Mouse (Mus musculus) intestine, embryonic 15.5 days (tissue): ENCODE data around the gene Shmt2. TPM values are rescaled to one million over a fixed set of nuclear protein-coding genes. Genes with fewer than 3 reads are reported as not detected.

Source experiments
- ATAC-seq: fragments of 200-750 bp; cut with Nextera tagmentation; 2 replicates; pipeline ENCODE4 v1.8.0; 2017; ENCODE audit warnings: moderate TSS enrichment, moderate library complexity
- H3K27ac ChIP-seq: fragments of 300-500 bp; sonication (generic); 2 replicates; pipeline ENCODE4 v1.5.1; 2015; ENCODE audit warnings: mild to moderate bottlenecking, inconsistent platforms
- H3K27me3 ChIP-seq: fragments of 300-500 bp; sonication (generic); replicated peaks from 2 replicates; pipeline ENCODE4 v1.6.1; 2015; ENCODE audit warnings: inconsistent platforms
- H3K36me3 ChIP-seq: fragments of 300-500 bp; sonication (generic); 2 replicates; pipeline ENCODE4 v1.6.1; 2015; ENCODE audit warnings: inconsistent platforms
- H3K4me1 ChIP-seq: fragments of 300-500 bp; sonication (generic); replicated peaks from 2 replicates; pipeline ENCODE4 v1.6.1; 2015; ENCODE audit warnings: inconsistent platforms
- H3K4me2 ChIP-seq: fragments of 300-500 bp; sonication (generic); replicated peaks from 2 replicates; pipeline ENCODE4 v1.6.1; 2015; ENCODE audit warnings: mild to moderate bottlenecking, inconsistent platforms
- H3K4me3 ChIP-seq: fragments of 300-500 bp; sonication (generic); replicated peaks from 2 replicates; pipeline ENCODE4 v1.5.1; 2015; ENCODE audit warnings: inconsistent platforms
- H3K9ac ChIP-seq: fragments of 300-500 bp; sonication (generic); 2 replicates; pipeline ENCODE4 v1.6.1; 2015; ENCODE audit warnings: inconsistent platforms
- H3K9me3 ChIP-seq: fragments of 300-500 bp; sonication (generic); 2 replicates; pipeline ENCODE4 v1.6.1; 2016; ENCODE audit warnings: inconsistent platforms
- WGBS: fragments of 180-500 bp; shearing (Covaris S2); methylation state at CpG from one replicate; pipeline ENCODE4 v1.1.7; 2015; 5-methylcytosine and 5-hydroxymethylcytosine counted together
- polyA plus RNA-seq: library from polyadenylated mRNA; unstranded; fragments of >200 nt; fragmentation: Nextera tagmentation; extraction: Ambion mirVana; gene quantifications from 2 replicates; pipeline ENCODE4 v1.2.1, GENCODE M21; 2015

The Shmt2 gene
- polyA plus RNA-seq, 1 experiment from 2014 or later, result 147 TPM

DNA sequence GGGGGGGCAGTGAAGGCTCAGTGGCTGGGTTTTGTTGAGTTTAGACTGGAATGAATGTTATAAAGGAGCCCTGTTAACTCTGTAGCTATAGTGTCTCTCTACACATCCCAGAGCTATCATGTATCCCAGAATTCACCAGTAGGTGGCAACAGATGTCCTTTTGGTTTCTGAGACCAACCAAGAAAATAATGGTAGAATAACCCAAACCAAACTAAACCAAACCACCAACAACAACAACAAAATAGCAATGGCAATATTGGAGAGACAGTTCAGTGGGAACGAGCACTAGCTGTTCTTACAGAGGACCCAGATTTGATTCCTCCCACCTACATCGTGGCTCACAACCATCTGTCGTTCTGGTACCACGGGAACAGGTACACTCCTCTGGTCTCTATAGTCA is 43.1 kb downstream of the Shmt2 start:
- Histone ChIP-seq H3K27ac (no peak overlapping the region), H3K9me3 (no peaks in the 10 kb centered on the region), H3K4me2 (no peak overlapping the region), H3K4me1 (no peaks in the 10 kb centered on the region), H3K4me3 (no peak overlapping the region), H3K27me3 (no peaks in the 10 kb centered on the region), H3K36me3 (peaks cover 2% of the 10 kb centered on the region; the same call in 1 of the 2 replicates), H3K9ac (no peak overlapping the region)
- 97% methylated on average over 4 of the region's 4 CpGs for WGBS
- ATAC-seq, result no peak

GRCm38 (mm10) chr10:127477301-127477700 is 44.9 kb downstream of the Shmt2 start:
- Histone ChIP-seq H3K27me3 (no peaks in the 10 kb centered on the region), H3K36me3 (peaks cover 4% of the 10 kb centered on the region), H3K9ac (no peak overlapping the region), H3K4me1 (no peaks in the 10 kb centered on the region), H3K4me3 (no peak overlapping the region), H3K9me3 (no peaks in the 10 kb centered on the region), H3K4me2 (no peak overlapping the region), H3K27ac (no peak overlapping the region)
- ATAC-seq, result no peak
- 91% methylated on average over 7 of the region's 7 CpGs for WGBS

DNA sequence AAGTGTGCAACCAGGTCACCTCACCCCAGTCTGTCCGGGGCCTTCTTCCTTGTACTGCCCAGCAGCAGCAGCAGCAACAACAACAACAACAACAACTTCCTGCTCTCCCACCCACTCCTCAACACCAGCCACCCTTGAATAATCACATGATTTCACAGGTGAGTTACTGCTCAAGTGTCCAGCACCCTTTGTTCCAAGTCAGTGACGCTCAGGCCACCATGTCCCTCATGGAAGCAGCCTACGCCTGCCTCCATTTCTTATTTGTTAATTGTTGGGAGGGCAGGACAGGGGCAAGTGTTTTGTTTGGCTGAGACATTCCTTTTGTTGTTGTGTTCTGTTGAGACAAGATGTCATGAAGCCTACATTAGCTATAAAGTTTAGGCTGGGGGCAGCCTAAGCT is 45.7 kb downstream of the Shmt2 start:
- Histone ChIP-seq H3K9me3 (no peaks in the 10 kb centered on the region), H3K27me3 (no peaks in the 10 kb centered on the region), H3K9ac (no peak overlapping the region), H3K4me3 (no peak overlapping the region), H3K4me2 (no peak overlapping the region), H3K4me1 (0 out of 2 replicates have a peak, but pooled peaks cover 3% of the 10 kb centered on the region), H3K27ac (no peak overlapping the region), H3K36me3 (peaks cover 8% of the 10 kb centered on the region)
- 86% methylated on average over 3 of the region's 3 CpGs for WGBS
- ATAC-seq, result no peak

DNA sequence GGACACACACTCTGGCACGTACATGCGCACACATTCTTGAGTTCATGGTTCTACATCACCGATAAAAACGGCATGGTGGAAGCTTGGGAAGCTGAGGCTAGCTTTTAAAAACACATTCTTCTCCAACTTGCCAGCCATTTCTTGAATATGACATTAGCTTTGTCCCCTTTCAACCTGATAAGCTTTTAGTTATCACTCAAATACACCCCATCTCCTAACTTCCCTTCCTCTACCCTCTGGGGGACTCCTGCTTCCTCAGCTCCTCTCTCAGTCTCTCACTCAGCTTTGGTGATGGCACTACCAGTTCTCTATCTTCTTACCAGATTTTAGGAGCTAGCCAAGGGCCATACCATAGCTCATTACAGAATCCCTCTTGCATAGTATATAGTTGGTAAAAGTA is 47.1 kb downstream of the Shmt2 start:
- 96% methylated on average over 4 of the region's 4 CpGs for WGBS
- no peak for ATAC-seq
- H3K9ac ChIP-seq, result no peak overlapping the region
- H3K4me2 ChIP-seq, result no peak overlapping the region
- no peaks in the 10 kb centered on the region for H3K9me3 ChIP-seq
- peaks cover 11% of the 10 kb centered on the region for H3K36me3 ChIP-seq
- no peaks in the 10 kb centered on the region for H3K27me3 ChIP-seq
- no peak overlapping the region for H3K27ac ChIP-seq
- H3K4me1 ChIP-seq, result 0 out of 2 replicates have a peak, but pooled peaks cover 4% of the 10 kb centered on the region
- no peak overlapping the region for H3K4me3 ChIP-seq

DNA sequence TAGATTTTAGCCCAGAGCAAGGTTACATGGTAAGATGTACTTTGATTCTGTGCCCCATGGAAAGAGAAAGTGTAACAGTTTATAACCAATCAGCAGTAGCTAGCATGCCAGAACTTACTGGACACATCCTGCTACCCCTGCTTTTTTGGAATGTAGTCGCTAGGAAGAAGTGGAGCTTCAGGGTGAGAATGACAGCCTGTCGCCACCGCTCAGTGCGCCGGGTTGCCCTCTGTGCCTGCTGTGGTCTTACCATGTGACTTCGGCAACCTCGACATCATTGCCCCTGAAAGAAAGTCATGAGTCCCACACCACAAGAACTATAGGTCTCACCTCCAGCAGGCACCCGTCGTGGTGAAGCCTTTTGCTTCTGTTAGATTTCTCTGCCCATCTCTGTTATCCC is 49.5 kb downstream of the Shmt2 start:
- Histone ChIP-seq H3K9me3 (no peaks in the 10 kb centered on the region), H3K27me3 (no peaks in the 10 kb centered on the region), H3K4me3 (no peak overlapping the region), H3K9ac (no peak overlapping the region), H3K36me3 (peaks cover 11% of the 10 kb centered on the region), H3K4me1 (0 out of 2 replicates have a peak, but pooled peaks cover 4% of the 10 kb centered on the region), H3K27ac (no peak overlapping the region), H3K4me2 (no peak overlapping the region)
- ATAC-seq, result no peak
- WGBS, result 86% methylated on average over 9 of the region's 9 CpGs

GRCm38 (mm10) chr10:127471281-127471988 is 50.8 kb downstream of the Shmt2 start:
- no peaks in the 10 kb centered on the region for H3K9me3 ChIP-seq
- ATAC-seq, result no peak
- no peak overlapping the region for H3K4me2 ChIP-seq
- peaks cover 11% of the 10 kb centered on the region for H3K36me3 ChIP-seq
- H3K27ac ChIP-seq, result 0 out of 2 replicates have a peak overlapping the region, but pooled peaks have one; percentile 27
- 58% methylated on average over 15 of the region's 15 CpGs for WGBS
- H3K9ac ChIP-seq, result no peak overlapping the region
- H3K27me3 ChIP-seq, result no peaks in the 10 kb centered on the region
- 0 out of 2 replicates have a peak, but pooled peaks cover 4% of the 10 kb centered on the region for H3K4me1 ChIP-seq
- H3K4me3 ChIP-seq, result no peak overlapping the region

Other genes starting within 250 kb of the Shmt2 start
- gene Mbd6, start 233.4 kb downstream of the Shmt2 start, polyA plus RNA-seq, result 13.1 and 15.7 TPM in 2 replicates
- 113 and 129 TPM in 2 replicates for gene Mars, start 210.7 kb downstream of the Shmt2 start, polyA plus RNA-seq
- 6.1 and 6.7 TPM in 2 replicates for gene Arhgap9, start 200.5 kb downstream of the Shmt2 start, polyA plus RNA-seq
- gene Gli1, start 180.5 kb downstream of the Shmt2 start, polyA plus RNA-seq, result 7.5 and 8.1 TPM in 2 replicates
- gene Inhbe, start 168.0 kb downstream of the Shmt2 start, polyA plus RNA-seq, result 0.03 TPM in 1 of 2 replicates, not detected in the other
- gene Inhbc, start 152.0 kb downstream of the Shmt2 start, polyA plus RNA-seq, result 0.18 TPM in 1 of 2 replicates, not detected in the other
- gene R3hdm2, start 142.1 kb downstream of the Shmt2 start, polyA plus RNA-seq, result 29.5 and 31.1 TPM in 2 replicates
- 0.41 and 0.74 TPM in 2 replicates for gene Stac3, start 20.8 kb downstream of the Shmt2 start, polyA plus RNA-seq
- gene Ndufa4l2, start 7.5 kb downstream of the Shmt2 start, polyA plus RNA-seq, result 52.7 and 53.8 TPM in 2 replicates
- gene Nxph4, start 12.1 kb upstream of the Shmt2 start, polyA plus RNA-seq, result 4.9 and 5.7 TPM in 2 replicates
- 67.2 and 77.1 TPM in 2 replicates for gene Lrp1, start 98.7 kb upstream of the Shmt2 start, polyA plus RNA-seq
- gene Stat6, start 120.5 kb upstream of the Shmt2 start, polyA plus RNA-seq, result 37.7 and 39.9 TPM in 2 replicates
- gene Nemp1, start 144.5 kb upstream of the Shmt2 start, polyA plus RNA-seq, result 5.7 and 6.9 TPM in 2 replicates
- 8.3 and 8.7 TPM in 2 replicates for gene Nab2, start 146.1 kb upstream of the Shmt2 start, polyA plus RNA-seq
- gene Myo1a, start 182.7 kb upstream of the Shmt2 start, polyA plus RNA-seq, result 33.8 and 36.7 TPM in 2 replicates
- gene Tac2, start 202.0 kb upstream of the Shmt2 start, polyA plus RNA-seq, result 2.3 and 4.1 TPM in 2 replicates
- gene Zbtb39, start 217.1 kb upstream of the Shmt2 start, polyA plus RNA-seq, result 2.6 and 2.7 TPM in 2 replicates
- gene Gpr182, start 229.3 kb upstream of the Shmt2 start, polyA plus RNA-seq, result 1.8 and 2.0 TPM in 2 replicates
- gene Rdh1, start 237.3 kb upstream of the Shmt2 start, polyA plus RNA-seq, result 0.04 TPM in 1 of 2 replicates, not detected in the other
- 0.19 TPM in 1 of 2 replicates, not detected in the other for gene Rdh16f1, start 237.3 kb upstream of the Shmt2 start, polyA plus RNA-seq